Mouse (Mus musculus): ENCODE data around the gene Diaph3. TPM values are rescaled to one million over a fixed set of nuclear protein-coding genes. Genes with fewer than 3 reads are reported as not detected.

Diaph3 gene
- 11.8 and 15.4 TPM in 2 replicates for polyA plus RNA-seq (2016; fragmentation: Nextera tagmentation; extraction: Ambion mirVana)

DNA sequence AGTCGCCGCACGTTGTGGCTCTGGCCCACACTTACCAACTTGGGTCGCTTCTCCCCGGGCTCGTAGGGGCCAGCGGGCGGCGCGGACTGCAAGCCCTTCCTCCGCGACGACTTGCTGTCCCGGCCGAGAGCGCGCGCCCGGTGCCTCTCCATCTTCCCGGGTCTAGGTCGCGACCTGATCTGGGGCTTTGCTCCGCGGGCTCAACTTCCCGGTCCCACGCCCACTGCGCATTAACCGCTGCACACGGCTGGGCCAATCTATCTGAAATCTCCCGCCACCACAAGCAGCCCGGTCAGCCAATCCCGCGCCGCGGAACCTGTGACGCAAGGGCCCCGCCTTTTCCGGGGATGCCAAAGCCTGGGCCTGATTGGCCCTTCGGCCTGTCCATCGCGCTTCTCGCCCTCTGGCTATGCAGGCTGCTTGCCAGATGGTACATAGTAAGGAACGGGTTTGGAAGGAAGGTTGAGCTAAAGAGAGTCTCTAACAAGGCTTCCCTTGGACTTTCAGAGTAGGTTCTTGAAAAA lies at the start of gene Diaph3:
Gene Diaph3 (minus strand): TSS at position 273 of the 524 bp plus-strand sequence.
- peaks cover 13% of the 10 kb centered on the region; the same call in 1 of the 2 replicates for H3K4me1 ChIP-seq
- WGBS = under 1% methylated on average over 43 of the region's 43 CpGs
- no peaks in the 10 kb centered on the region; the same call in 1 of the 2 replicates for H3K36me3 ChIP-seq (replicated peaks)
- H3K4me2 ChIP-seq = peak within 1 kb of the TSS; percentile 75
- peak; percentile 100 for ATAC-seq (ENCODE audit: low FRiP score)
- H3K27me3 ChIP-seq = no peaks in the 10 kb centered on the region
- peak within 1 kb of the TSS; percentile 74 for H3K9ac ChIP-seq
- H3K27ac ChIP-seq = 0 out of 2 replicates have a peak within 1 kb of the TSS, but pooled peaks have one; percentile 42
- peak within 1 kb of the TSS; percentile 77 for H3K4me3 ChIP-seq (replicated peaks)
- H3K9me3 ChIP-seq = no peaks in the 10 kb centered on the region

DNA sequence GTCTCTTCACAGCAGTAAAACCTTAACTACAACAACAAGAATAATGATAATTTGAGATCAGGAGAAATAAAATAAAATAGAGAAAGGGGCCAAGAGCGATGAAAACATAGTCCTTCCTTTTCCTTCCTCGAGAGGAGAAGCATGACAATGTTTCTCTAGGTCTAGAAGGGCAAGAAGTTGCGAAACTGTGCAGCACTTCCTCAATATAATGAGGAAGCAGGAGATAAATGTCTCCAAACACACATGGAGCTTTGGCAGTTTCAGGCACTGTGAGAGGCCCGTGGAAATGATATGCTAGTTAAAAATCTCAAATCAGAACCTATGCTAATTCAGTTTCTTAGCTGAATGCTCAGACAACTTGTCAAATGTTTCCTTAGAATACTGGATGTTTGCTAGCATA lies 49.6 kb upstream of the Diaph3 start:
- ATAC-seq (ENCODE audit: low FRiP score) = no peak
- Histone ChIP-seq H3K4me1 (no peaks in the 10 kb centered on the region), H3K9me3 (no peaks in the 10 kb centered on the region), H3K4me3 (replicated peaks) (no peak overlapping the region), H3K9ac (no peak overlapping the region), H3K27ac (no peak overlapping the region), H3K36me3 (replicated peaks) (no peaks in the 10 kb centered on the region), H3K4me2 (no peak overlapping the region), H3K27me3 (no peaks in the 10 kb centered on the region)
- WGBS = 88% methylated on average over 4 of the region's 4 CpGs

DNA sequence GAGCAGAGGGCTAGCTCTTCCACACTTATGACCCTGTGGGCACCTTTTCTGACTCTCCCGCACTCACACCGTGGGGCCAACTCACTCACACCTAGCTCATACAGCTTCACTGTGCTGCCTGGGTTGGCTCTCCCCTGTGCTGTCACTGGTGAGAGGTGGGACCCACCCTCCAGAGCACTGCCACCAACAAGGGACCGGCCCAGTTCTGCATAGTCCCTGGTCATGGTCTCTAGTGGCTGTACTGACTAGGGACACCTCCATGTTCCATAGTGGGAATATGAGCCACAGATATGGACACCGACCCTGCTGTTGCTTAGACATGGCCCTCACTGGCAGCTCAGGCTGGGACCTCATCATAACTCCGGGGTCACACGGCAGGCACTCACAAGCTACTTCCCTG lies 30.5 kb upstream of the Diaph3 start:
- H3K27me3 ChIP-seq = no peaks in the 10 kb centered on the region
- H3K27ac ChIP-seq = no peak overlapping the region
- no peaks in the 10 kb centered on the region for H3K36me3 ChIP-seq (replicated peaks)
- WGBS = 92% methylated on average over 6 of the region's 6 CpGs
- no peak overlapping the region for H3K4me3 ChIP-seq (replicated peaks)
- H3K9me3 ChIP-seq = no peaks in the 10 kb centered on the region
- H3K4me2 ChIP-seq = no peak overlapping the region
- H3K9ac ChIP-seq = no peak overlapping the region
- no peaks in the 10 kb centered on the region for H3K4me1 ChIP-seq
- 0 out of 2 replicates have a peak, but pooled peaks have one; percentile 23 for ATAC-seq (ENCODE audit: low FRiP score)

DNA sequence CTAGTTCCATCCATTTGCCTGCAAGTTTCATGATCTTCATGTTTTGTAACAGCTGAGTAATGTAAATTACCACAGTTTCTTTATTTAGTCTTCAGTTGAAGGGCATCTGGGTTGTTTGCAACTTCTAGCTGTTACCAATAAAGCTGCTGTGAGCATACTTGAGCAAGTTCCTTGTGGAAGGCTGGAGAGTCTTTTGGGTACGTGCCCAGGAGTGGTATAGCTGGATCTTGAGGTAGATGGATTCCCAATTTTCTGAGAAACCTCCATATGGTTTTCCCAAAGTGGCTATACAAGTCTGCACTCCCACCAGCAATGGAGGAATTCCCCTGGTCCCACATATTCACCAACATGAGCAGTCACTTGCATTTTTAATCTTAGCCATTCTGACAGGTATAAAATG lies 28.1 kb upstream of the Diaph3 start:
- WGBS = 61% methylated on average over 1 of the region's 1 CpGs
- Histone ChIP-seq H3K4me1 (no peaks in the 10 kb centered on the region), H3K4me3 (replicated peaks) (no peak overlapping the region), H3K36me3 (replicated peaks) (no peaks in the 10 kb centered on the region), H3K27me3 (no peaks in the 10 kb centered on the region), H3K9me3 (no peaks in the 10 kb centered on the region), H3K4me2 (no peak overlapping the region), H3K27ac (no peak overlapping the region), H3K9ac (no peak overlapping the region)
- ATAC-seq (ENCODE audit: low FRiP score) = no peak

DNA sequence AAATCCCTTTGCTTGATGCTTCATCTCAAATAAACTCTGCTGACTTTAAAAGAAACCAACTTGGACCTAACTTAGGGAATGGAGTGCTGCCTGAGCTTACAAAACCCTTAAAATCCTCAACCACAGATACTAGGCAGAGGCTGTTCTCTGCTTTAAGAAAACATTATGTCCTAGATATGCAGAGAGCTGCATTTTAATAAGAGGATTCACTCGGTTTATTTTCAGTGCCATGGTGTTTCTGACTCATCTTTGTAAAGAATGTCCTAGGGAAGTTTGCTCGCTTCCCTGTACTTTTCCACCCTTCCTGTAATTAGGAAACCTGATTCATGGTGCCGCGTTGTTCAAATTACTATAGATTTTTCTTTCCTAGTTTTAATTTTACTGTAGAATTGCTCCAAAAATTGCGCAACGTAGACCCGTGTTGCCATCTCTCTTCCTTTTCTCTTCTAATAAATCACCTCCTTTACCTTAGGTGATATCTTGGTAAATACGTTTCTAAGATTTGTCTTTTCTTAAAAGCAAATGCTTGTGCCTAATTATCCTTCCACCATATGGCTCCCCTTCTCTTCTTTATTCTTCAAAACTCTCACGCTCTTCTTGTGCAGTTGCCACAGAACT lies 14.7 kb upstream of the Diaph3 start:
- WGBS = 80% methylated on average over 9 of the region's 9 CpGs
- Histone ChIP-seq H3K4me2 (no peak overlapping the region), H3K4me3 (replicated peaks) (no peak overlapping the region), H3K27me3 (no peaks in the 10 kb centered on the region), H3K9me3 (no peaks in the 10 kb centered on the region), H3K27ac (no peak overlapping the region), H3K9ac (no peak overlapping the region), H3K4me1 (no peaks in the 10 kb centered on the region), H3K36me3 (replicated peaks) (no peaks in the 10 kb centered on the region)
- no peak for ATAC-seq (ENCODE audit: low FRiP score)

DNA sequence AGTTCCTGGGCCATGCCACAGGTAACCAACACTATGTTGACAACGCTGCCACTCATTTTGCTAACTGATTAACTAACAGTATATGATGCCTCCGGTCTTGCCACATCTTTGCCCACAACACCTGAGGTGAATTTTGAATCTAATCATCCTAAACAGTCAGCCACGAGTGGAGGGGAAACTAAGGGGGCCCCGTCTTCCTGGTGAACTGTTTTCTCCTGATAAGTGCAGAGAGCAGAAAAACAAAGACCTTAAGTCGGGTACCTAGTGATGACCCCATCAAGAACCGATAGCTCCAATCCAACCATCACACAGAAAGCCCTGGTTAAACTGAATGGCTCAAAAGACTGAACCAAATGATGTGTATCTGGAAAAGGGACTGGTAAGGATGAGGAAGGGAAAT lies 8.6 kb upstream of the Diaph3 start:
- peaks cover 8% of the 10 kb centered on the region; the same call in 1 of the 2 replicates for H3K4me1 ChIP-seq
- H3K9ac ChIP-seq = no peak overlapping the region
- no peak overlapping the region for H3K27ac ChIP-seq
- no peak overlapping the region for H3K4me3 ChIP-seq (replicated peaks)
- no peaks in the 10 kb centered on the region for H3K9me3 ChIP-seq
- WGBS = 88% methylated on average over 6 of the region's 6 CpGs
- no peaks in the 10 kb centered on the region for H3K36me3 ChIP-seq (replicated peaks)
- no peak overlapping the region for H3K4me2 ChIP-seq
- H3K27me3 ChIP-seq = no peaks in the 10 kb centered on the region
- ATAC-seq (ENCODE audit: low FRiP score) = no peak

DNA sequence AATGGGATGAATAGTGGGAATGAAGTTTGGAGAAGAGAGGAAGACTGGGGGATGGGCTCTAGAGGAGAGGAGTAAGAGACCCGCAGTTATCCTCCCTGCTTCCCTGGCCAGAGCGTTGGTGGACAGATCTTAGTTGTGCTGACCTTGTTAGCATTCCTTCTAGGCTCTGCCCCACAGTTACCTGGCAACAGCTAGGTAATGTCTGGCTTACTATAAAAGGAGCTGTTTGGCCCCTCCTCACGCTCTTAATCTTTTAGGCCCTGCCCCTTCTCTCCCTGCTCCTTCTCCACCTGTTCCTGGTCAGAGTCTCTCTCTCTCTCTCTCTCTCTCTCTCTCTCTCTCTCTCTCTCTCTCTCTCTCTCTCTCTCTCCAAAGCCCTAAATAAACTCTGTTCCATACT lies 5.7 kb upstream of the Diaph3 start:
- H3K4me2 ChIP-seq = no peak overlapping the region
- no peaks in the 10 kb centered on the region for H3K9me3 ChIP-seq
- H3K27me3 ChIP-seq = no peaks in the 10 kb centered on the region
- no peak overlapping the region for H3K27ac ChIP-seq
- no peaks in the 10 kb centered on the region for H3K36me3 ChIP-seq (replicated peaks)
- WGBS = 20% methylated on average over 3 of the region's 3 CpGs
- no peak overlapping the region for H3K4me3 ChIP-seq (replicated peaks)
- ATAC-seq (ENCODE audit: low FRiP score) = no peak
- peaks cover 9% of the 10 kb centered on the region; the same call in 1 of the 2 replicates for H3K4me1 ChIP-seq
- no peak overlapping the region for H3K9ac ChIP-seq

DNA sequence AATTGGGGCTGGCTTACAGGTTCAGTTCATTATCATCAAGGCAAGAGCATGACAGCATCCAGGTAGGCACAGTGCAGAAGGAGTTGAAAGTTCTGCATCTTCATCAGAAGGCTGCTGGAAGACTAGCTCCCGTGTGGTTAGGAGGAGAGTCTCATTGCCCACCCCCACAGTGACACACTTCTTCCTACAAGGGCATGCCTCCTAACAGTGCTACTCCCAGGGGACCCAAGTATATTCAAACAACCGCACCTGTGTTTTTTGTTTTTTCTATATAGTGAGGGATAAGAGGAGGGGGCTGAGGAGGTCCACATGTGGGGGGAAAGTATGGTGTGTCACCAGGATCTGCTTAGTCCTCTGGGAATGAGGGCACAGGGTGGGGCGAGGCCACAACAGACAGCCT lies 4.3 kb upstream of the Diaph3 start:
- WGBS = 82% methylated on average over 3 of the region's 3 CpGs
- no peak overlapping the region for H3K4me3 ChIP-seq (replicated peaks)
- ATAC-seq (ENCODE audit: low FRiP score) = no peak
- H3K4me1 ChIP-seq = peaks cover 18% of the 10 kb centered on the region; the same call in 1 of the 2 replicates
- H3K9me3 ChIP-seq = no peaks in the 10 kb centered on the region
- H3K27me3 ChIP-seq = no peaks in the 10 kb centered on the region
- H3K36me3 ChIP-seq (replicated peaks) = no peaks in the 10 kb centered on the region
- H3K9ac ChIP-seq = no peak overlapping the region
- no peak overlapping the region for H3K27ac ChIP-seq
- H3K4me2 ChIP-seq = no peak overlapping the region

DNA sequence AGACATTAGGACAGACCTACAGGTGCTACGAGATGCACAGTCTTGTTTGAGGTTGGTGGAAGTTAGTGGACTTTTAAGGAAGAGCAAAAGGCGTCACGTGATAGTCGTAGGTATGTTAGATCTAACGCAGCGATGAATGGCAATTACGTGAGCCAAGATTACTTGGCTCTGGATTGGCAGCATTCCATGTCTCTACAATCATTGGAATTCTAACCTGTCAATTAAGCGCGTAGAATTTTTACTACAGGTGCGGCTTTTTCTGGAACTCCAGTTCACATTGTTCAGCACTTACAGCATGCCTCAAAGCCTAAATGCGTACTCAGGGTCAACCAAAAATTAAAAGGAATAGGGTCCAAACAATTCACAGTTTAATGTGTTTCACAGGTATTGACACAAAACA lies 742 bp upstream of the Diaph3 start:
- Histone ChIP-seq H3K4me1 (peaks cover 18% of the 10 kb centered on the region; the same call in 1 of the 2 replicates), H3K4me3 (replicated peaks) (no peak overlapping the region), H3K36me3 (replicated peaks) (no peaks in the 10 kb centered on the region; the same call in 1 of the 2 replicates), H3K9ac (no peak overlapping the region), H3K27ac (no peak overlapping the region), H3K9me3 (no peaks in the 10 kb centered on the region), H3K27me3 (no peaks in the 10 kb centered on the region), H3K4me2 (peak overlapping the region; percentile 75)
- WGBS = 85% methylated on average over 11 of the region's 11 CpGs
- ATAC-seq (ENCODE audit: low FRiP score) = no peak; the same call in 1 of the 2 replicates

DNA sequence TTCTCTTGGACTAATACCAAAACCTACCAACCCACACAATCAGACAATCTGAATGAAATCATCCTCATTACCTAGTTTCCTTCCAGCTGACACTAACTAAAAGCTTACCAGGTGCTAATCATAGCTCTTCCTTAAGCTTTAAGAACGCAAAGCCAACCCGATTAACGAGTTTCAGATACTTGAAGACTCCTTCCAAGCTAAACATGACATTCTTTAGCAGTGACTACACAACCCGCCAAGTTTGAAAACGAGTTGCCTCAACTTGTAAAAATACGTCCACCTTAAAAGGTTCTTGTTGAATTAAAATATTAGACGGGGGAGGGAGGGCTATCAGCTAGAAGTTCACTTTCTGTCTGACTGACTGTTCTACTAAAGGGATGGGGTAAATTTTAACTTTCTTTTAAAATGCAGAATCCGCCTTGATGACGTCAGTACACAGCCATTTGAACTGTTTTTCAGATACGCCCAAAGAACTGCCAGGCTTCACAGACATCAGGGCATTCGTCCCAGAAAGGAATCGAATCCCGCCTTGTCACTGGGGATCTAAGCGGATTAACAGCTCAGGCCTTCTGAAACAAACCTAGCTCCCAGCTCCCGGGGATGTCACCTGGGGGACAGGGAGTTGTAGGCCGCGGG lies 590 bp downstream of the Diaph3 start:
- 3% methylated on average over 17 of the region's 17 CpGs for WGBS
- peak; percentile 37; the same call in 1 of the 2 replicates for ATAC-seq (ENCODE audit: low FRiP score)
- peak overlapping the region; percentile 77 for H3K4me3 ChIP-seq (replicated peaks)
- H3K9ac ChIP-seq = peak overlapping the region; percentile 74
- H3K27ac ChIP-seq = 0 out of 2 replicates have a peak overlapping the region, but pooled peaks have one; percentile 42
- no peaks in the 10 kb centered on the region; the same call in 1 of the 2 replicates for H3K36me3 ChIP-seq (replicated peaks)
- H3K4me2 ChIP-seq = peak overlapping the region; percentile 75
- H3K4me1 ChIP-seq = peaks cover 13% of the 10 kb centered on the region; the same call in 1 of the 2 replicates
- no peaks in the 10 kb centered on the region for H3K9me3 ChIP-seq
- H3K27me3 ChIP-seq = no peaks in the 10 kb centered on the region

DNA sequence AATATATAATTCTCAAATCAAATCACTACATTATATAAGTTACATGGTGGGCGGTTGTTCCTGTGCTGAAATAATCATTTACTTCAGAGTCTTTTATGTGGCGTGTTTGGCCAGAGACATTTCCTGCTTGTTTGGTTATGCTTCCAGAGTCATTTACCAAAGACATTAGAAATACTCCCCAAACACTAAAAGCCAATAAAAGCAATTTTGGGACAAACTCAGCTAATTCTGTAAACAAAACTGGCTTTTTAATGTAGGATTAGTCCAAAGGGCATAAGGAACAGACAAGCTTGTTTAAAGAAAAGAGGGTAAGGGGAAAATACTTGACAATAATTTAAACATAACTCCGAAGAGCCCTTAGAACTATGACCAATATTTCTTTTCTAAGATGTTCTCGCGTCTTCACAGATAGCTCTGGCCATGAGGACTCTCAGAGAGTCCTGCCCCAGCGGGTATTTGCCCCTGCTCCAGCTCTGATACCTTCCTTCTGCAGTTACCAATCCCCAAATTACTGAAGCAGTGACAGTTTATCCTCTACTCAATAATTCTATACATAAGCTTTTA lies 14.9 kb downstream of the Diaph3 start:
- Histone ChIP-seq H3K36me3 (replicated peaks) (no peaks in the 10 kb centered on the region), H3K9me3 (no peaks in the 10 kb centered on the region), H3K27ac (no peak overlapping the region), H3K4me2 (no peak overlapping the region), H3K4me1 (peaks cover 3% of the 10 kb centered on the region; the same call in 1 of the 2 replicates), H3K9ac (no peak overlapping the region), H3K4me3 (replicated peaks) (no peak overlapping the region), H3K27me3 (no peaks in the 10 kb centered on the region)
- WGBS = 95% methylated on average over 6 of the region's 6 CpGs
- no peak for ATAC-seq (ENCODE audit: low FRiP score)

DNA sequence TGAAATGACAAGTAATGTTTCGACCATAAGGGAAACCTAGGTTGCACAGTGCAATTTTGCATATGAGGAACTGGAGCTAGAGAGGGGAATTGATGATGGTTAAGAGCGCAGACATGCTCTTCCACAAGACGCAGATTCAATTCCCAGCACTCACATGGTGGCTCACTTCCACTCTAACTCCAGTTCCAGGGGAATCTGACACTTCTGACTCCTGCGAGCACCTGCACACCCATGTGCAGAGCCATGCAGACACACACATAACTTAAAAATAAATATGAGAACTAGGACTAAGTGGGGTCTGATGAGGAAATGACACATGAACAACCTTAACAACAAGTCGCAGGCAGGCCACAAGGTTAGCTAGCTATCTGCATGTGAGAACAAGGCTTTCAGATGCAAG lies 15.5 kb downstream of the Diaph3 start:
- H3K4me3 ChIP-seq (replicated peaks) = no peak overlapping the region
- H3K27ac ChIP-seq = no peak overlapping the region
- no peaks in the 10 kb centered on the region for H3K9me3 ChIP-seq
- 92% methylated on average over 5 of the region's 5 CpGs for WGBS
- no peaks in the 10 kb centered on the region for H3K27me3 ChIP-seq
- peaks cover 3% of the 10 kb centered on the region; the same call in 1 of the 2 replicates for H3K4me1 ChIP-seq
- no peak for ATAC-seq (ENCODE audit: low FRiP score)
- no peaks in the 10 kb centered on the region for H3K36me3 ChIP-seq (replicated peaks)
- no peak overlapping the region for H3K4me2 ChIP-seq
- no peak overlapping the region for H3K9ac ChIP-seq
